ENCODE assay signal across 9 mouse cellular contexts in the genomic region with DNA sequence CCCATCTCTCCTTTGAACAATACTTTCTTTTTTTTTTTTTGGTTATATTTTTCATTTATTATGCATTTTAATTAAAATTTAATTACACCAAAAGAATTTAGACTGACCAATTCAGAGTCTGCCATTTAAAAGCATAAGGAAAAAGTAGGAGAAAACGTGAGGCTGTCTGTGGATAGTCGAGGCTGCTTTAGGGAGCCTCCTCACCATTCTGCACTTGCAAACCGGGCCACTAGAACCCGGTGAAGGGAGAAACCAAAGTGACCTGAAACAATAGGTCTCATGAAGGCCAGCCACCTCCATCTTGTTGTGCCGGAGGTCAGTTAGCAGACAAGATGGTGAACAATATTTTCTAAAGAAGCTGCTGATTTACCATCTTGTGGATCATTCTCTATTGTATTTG. TPM values are rescaled to one million over a fixed set of nuclear protein-coding genes. Genes with fewer than 3 reads are reported as not detected.
DNase-seq lines count a peak whose midpoint lies in the region; ATAC-seq lines count a peak whose summit lies in the region.
"Not testable (repeated sequence)": the region's sequence is repeated elsewhere in the genome, so short reads cannot be mapped to it uniquely, and the experiment has no call there.
"Had no signal": no experiment of that assay in that cellular context is flagged by ENCODE, and none has a peak within 500 bp of the region (broad histone marks: within the 10 kb centered on the region; RNA-seq: fewer than 3 reads in every experiment).

No protein-coding gene starts in this region.

- not testable (repeated sequence) for H3K4me3 ChIP-seq in forebrain, embryonic 11.5 days (ENCODE audit: low read depth, low read length); heart, embryonic 15.5 days; kidney, embryonic 14.5 days (ENCODE audit: low read length); limb, embryonic 15.5 days; midbrain, embryonic 12.5 days; stomach, embryonic 15.5 days (replicated peaks)

- not testable (repeated sequence) for H3K27me3 ChIP-seq in forebrain, embryonic 11.5 days (ENCODE audit: control insufficient read depth, insufficient read depth, low read length); heart, embryonic 15.5 days; kidney, embryonic 14.5 days (ENCODE audit: control insufficient read depth, insufficient read depth, low read length); limb, embryonic 15.5 days; midbrain, embryonic 12.5 days; stomach, embryonic 15.5 days (replicated peaks)

- 87% methylated on average over 5 of the region's 5 CpGs for WGBS in forebrain, embryonic 11.5 days
- 82% methylated on average over 5 of the region's 5 CpGs for WGBS in heart, embryonic 15.5 days
- WGBS in kidney, embryonic 14.5 days = 87% methylated on average over 5 of the region's 5 CpGs
- 84% methylated on average over 5 of the region's 5 CpGs for WGBS in limb, embryonic 15.5 days
- WGBS in midbrain, embryonic 12.5 days = 81% methylated on average over 5 of the region's 5 CpGs
- 81% methylated on average over 5 of the region's 5 CpGs for WGBS in stomach, embryonic 15.5 days

- not testable (repeated sequence) for H3K9ac ChIP-seq in forebrain, embryonic 11.5 days (ENCODE audit: low read length); heart, embryonic 15.5 days; kidney, embryonic 14.5 days (ENCODE audit: low read depth, low read length); limb, embryonic 15.5 days; midbrain, embryonic 12.5 days (replicated peaks); stomach, embryonic 15.5 days

- H3K27ac ChIP-seq in forebrain, embryonic 11.5 days (ENCODE audit: low read depth, low read length); heart, embryonic 15.5 days; kidney, embryonic 14.5 days (ENCODE audit: low read depth, low read length); limb, embryonic 15.5 days; midbrain, embryonic 12.5 days (replicated peaks); stomach, embryonic 15.5 days: not testable (repeated sequence)

- not testable (repeated sequence) for H3K9me3 ChIP-seq in forebrain, embryonic 11.5 days (ENCODE audit: control insufficient read depth, low read length); heart, embryonic 15.5 days (replicated peaks); kidney, embryonic 14.5 days (ENCODE audit: control insufficient read depth, low read length); limb, embryonic 15.5 days; midbrain, embryonic 12.5 days; stomach, embryonic 15.5 days

- not testable (repeated sequence) for H3K4me1 ChIP-seq in forebrain, embryonic 11.5 days (replicated peaks; ENCODE audit: control insufficient read depth, insufficient read depth, low read length); heart, embryonic 15.5 days (replicated peaks); kidney, embryonic 14.5 days (ENCODE audit: control insufficient read depth, insufficient read depth, low read length); limb, embryonic 15.5 days; midbrain, embryonic 12.5 days; stomach, embryonic 15.5 days

- not testable (repeated sequence) for H3K4me2 ChIP-seq in forebrain, embryonic 11.5 days (ENCODE audit: low read depth, low read length, severe bottlenecking); heart, embryonic 15.5 days; kidney, embryonic 14.5 days (replicated peaks; ENCODE audit: low read depth, low read length); limb, embryonic 15.5 days; midbrain, embryonic 12.5 days (replicated peaks); stomach, embryonic 15.5 days

- not testable (repeated sequence) for H3K36me3 ChIP-seq in forebrain, embryonic 11.5 days (ENCODE audit: control insufficient read depth, insufficient read depth, low read length); heart, embryonic 15.5 days; kidney, embryonic 14.5 days (ENCODE audit: control insufficient read depth, insufficient read depth, low read length); limb, embryonic 15.5 days; midbrain, embryonic 12.5 days; stomach, embryonic 15.5 days

- peak; percentile 35 for DNase-seq in 3T3-L1 (ENCODE audit: low read depth, low spot score)
- DNase-seq in forebrain, embryonic 11.5 days (ENCODE audit: low spot score) = not testable (repeated sequence)

- peak; percentile 43 for ATAC-seq in activated CD4-positive, CD25-positive, alpha-beta regulatory T cell, adult 4 months
- peak; percentile 81; the same call in 1 of the 2 replicates for ATAC-seq in forebrain, embryonic 11.5 days (replicated peaks; ENCODE audit: low FRiP score)
- peak; percentile 90 for ATAC-seq in heart, embryonic 15.5 days (replicated peaks; ENCODE audit: insufficient number of reproducible peaks, insufficient read depth, low FRiP score, low read depth)
- peak; percentile 94 for ATAC-seq in kidney, embryonic 14.5 days (ENCODE audit: low FRiP score, low TSS enrichment)
- peak; percentile 94 for ATAC-seq in limb, embryonic 15.5 days (ENCODE audit: insufficient number of reproducible peaks, low FRiP score, low TSS enrichment, low read depth)
- peak; percentile 71; the same call in 1 of the 2 replicates for ATAC-seq in midbrain, embryonic 12.5 days (ENCODE audit: low FRiP score, low read depth)
- ATAC-seq in stomach, embryonic 15.5 days (ENCODE audit: insufficient read depth, low FRiP score, low read depth) = peak; percentile 88

RNA-seq across cellular contexts. Expression of gene Acox2, which starts 27.4 kb away (rescaled TPM):
- not detected for polyA plus RNA-seq in activated CD4-positive, CD25-positive, alpha-beta regulatory T cell, adult 4 months (2017; shearing (Covaris generic))
- not detected in 2 replicates for polyA plus RNA-seq in forebrain, embryonic 11.5 days (2014; fragmentation: Nextera tagmentation; extraction: Ambion mirVana)
- polyA plus RNA-seq in heart, embryonic 15.5 days (2015; fragmentation: Nextera tagmentation; extraction: Ambion mirVana) = 0.82 TPM in 1 of 2 replicates, not detected in the other
- not detected in 2 replicates for polyA plus RNA-seq in kidney, embryonic 14.5 days (2014; fragmentation: Nextera tagmentation; extraction: Ambion mirVana)
- polyA plus RNA-seq in limb, embryonic 15.5 days (2015; fragmentation: Nextera tagmentation; extraction: Ambion mirVana) = 0.16 and 0.70 TPM in 2 replicates
- polyA plus RNA-seq in midbrain, embryonic 12.5 days (2016; fragmentation: Nextera tagmentation; extraction: Ambion mirVana) = not detected in 2 replicates
- 2.1 and 3.1 TPM in 2 replicates for polyA plus RNA-seq in stomach, embryonic 15.5 days (2015; fragmentation: Nextera tagmentation; extraction: Ambion mirVana)
- polyA plus RNA-seq: macrophage had no signal

RNA-seq across cellular contexts. Expression of gene Fam107a, which starts 31.2 kb away (rescaled TPM):
- not detected for polyA plus RNA-seq in activated CD4-positive, CD25-positive, alpha-beta regulatory T cell, adult 4 months (2017; shearing (Covaris generic))
- polyA plus RNA-seq in forebrain, embryonic 11.5 days (2014; fragmentation: Nextera tagmentation; extraction: Ambion mirVana) = 0.29 and 0.49 TPM in 2 replicates
- polyA plus RNA-seq in heart, embryonic 15.5 days (2015; fragmentation: Nextera tagmentation; extraction: Ambion mirVana) = 0.44 and 0.62 TPM in 2 replicates
- polyA plus RNA-seq in kidney, embryonic 14.5 days (2014; fragmentation: Nextera tagmentation; extraction: Ambion mirVana) = 3.2 and 4.0 TPM in 2 replicates
- 0.51 TPM in 2 replicates for polyA plus RNA-seq in limb, embryonic 15.5 days (2015; fragmentation: Nextera tagmentation; extraction: Ambion mirVana)
- polyA plus RNA-seq in midbrain, embryonic 12.5 days (2016; fragmentation: Nextera tagmentation; extraction: Ambion mirVana) = 0.24 and 0.48 TPM in 2 replicates
- 0.22 and 0.23 TPM in 2 replicates for polyA plus RNA-seq in stomach, embryonic 15.5 days (2015; fragmentation: Nextera tagmentation; extraction: Ambion mirVana)
- polyA plus RNA-seq: macrophage had no signal

Comparison
In these comparisons a context has a peak if more than half of its experiments do, and no peak if none do; other contexts are left out.
1. ATAC-seq: peak in every context shown above with its lines; median percentile 94 in kidney, embryonic 14.5 days; 94 in limb, embryonic 15.5 days; 90 in heart, embryonic 15.5 days; 88 in stomach, embryonic 15.5 days; 81 in forebrain, embryonic 11.5 days; 71 in midbrain, embryonic 12.5 days; 43 in activated CD4-positive, CD25-positive, alpha-beta regulatory T cell, adult 4 months.